Mouse (Mus musculus): ENCODE data around the gene Ythdf2.
"Not testable (repeated sequence)": the region's sequence is repeated elsewhere in the genome, so short reads cannot be mapped to it uniquely, and the experiment has no call there.

Ythdf2 gene

DNA sequence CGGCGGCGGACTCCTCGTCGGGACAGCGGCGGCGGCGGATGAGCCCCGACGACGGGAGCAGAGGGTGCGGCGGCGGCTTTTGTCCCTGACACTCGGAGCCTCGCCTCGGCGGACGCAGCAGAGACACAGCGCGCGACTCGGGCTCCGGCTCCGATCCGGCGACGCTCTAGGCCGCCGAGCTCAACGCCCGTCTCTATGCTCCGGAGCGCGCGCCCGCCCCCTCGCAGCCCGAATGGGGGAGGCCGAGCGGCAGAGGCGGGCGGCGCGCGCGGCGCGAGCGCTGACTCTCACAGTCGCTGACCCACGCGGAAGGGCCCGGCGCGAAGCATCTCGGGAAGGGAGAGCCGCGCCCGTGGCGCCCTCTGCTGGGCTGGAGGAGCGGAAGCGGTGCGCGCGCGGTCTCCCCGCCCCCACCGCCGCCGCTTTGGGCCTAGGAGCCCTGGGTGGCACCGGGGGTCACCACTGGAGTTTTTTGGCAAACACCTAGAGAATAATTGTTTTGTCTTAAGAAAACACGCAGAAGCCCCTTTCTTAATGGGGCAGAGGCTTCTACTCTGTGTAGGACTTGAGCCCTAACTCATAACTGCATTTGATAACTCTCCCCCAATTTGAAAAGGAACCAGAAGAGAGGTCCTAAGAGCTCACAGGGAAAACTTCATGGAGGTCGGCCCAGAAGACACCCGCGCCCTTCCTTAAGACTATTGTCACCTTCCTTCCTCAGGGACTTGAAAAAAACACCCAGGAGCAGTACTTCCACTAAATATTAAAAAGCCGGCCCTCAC is at the start of gene Ythdf2:
TSS of gene Ythdf2 (minus strand) at position 351 of the 782 bp plus-strand sequence.
- DNase-seq: peak; percentile 98

DNA sequence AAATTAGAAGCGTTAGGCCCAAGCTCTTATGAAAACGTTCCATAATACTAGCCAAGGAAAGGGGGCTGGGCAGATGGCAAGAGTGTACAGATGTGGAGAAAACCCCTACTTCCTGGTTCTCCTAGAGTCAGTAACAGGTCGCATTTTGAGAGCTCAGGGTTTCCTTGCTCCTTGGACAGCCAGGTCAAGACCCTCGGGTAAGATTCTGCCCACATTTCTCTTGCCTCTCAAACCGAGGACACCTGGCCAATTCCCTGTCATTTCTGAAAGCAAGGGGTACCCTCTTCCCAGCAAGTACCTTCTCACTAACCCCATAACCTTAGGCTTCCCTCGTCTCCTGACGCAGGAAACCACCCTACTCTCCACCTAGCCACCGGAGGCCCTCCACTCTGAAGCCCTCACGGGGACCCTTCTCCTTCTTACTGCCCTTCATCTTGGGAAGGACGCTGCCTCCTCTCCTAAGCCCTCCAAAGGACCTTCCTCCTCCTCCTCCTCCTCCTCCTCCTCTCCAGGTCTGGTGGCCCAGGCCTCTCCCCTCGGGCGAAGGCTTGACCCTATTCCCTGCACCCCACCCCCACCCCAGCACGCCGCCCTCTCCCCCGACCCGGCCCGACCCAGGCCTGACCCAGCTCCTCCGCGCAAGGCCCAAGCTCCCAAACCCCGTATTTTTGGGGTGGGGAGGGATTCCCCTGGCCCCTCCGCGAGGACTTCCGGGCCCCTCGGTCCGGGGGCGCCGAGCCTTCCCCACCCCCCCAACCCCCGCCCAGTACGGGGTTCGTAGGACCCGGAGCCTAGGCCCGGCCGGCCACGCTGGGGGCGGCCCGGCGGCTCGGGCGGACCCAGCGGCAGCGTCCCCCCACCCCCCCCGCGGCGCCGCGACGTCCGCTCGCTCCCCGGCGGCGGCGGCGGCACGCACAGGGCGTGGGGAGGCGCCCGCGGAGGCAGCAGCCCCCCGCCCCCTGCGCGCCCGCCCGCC is 48.6 kb upstream of the Ythdf2 start:
- DNase-seq: peak; percentile 31

DNA sequence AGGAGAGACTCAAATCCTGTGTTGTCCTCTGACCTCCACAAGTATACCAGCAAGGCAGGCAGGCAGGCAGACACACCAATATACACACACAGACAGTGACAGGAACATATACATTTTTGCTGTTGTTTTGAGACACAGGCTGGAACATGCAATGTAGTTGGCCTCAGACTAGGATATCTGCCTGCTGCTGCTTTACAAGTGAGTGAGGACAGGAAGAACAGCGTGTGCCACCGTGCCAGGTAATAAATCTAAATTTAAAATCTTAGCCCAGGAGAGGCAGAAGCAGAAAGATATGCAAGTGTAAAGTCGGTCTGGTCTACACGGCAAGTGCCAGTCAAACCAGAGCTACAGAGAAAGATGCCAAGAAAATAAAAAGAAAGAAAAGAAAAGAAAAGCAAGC is 47.1 kb upstream of the Ythdf2 start:
- no peak for DNase-seq

DNA sequence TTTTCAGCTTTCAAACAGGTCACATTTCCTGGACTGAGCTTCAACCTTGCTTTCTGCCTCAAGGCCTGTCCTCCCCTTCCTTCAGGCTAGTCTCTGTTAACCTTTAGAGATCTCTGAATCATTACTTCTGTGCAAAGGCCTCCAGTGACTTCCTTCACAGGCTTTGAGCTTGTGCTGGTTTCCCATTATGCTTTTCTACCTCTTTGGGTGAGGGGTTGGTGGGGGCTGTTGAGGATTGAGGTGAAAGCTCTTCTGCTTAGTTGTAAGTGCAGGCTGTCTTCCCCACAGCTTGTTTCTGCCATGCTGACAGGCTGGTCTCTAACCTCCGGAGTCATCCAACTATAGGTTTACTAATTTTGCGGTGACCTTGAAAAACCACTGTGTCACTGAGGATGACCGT is 44.3 kb upstream of the Ythdf2 start:
- DNase-seq: no peak

DNA sequence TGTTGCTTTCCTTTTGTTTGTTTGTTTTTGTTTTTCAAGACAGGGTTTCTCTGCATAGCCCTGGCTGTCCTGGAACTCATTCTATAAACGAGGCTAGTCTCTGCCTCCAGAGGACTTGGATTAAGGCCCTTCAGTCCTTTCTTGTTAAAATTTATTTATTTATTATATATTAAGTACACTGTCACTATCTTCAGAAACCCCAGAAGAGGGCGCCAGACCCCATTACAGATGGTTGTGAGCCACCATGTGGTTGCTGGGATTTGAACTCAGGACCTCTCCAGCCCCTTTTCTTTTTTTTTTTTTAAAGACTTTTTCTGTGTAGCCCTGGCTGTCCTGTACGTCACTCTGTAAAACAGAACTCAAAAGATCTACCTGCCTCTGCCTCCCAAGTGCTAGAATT is 42.9 kb upstream of the Ythdf2 start:
- DNase-seq: no peak

DNA sequence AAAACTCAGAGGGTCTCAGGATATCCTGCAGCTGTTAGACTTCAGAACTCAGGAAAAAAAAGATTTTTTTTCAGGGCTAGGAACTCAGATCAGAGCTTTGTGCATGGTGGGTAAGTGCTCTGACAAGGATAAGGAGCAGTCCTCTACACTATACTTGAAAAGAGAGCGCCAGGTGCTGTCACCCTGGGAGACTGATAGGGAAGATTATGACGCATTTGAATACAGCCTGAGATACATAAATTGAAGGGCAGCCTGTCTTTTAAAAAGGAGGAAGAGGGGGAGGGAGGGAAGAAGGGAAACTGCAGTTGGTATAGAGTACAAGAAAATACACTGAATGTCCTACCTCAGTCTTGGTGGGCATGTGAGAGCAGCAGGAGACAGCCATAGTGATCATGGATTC is 41.5 kb upstream of the Ythdf2 start:
- DNase-seq: no peak

DNA sequence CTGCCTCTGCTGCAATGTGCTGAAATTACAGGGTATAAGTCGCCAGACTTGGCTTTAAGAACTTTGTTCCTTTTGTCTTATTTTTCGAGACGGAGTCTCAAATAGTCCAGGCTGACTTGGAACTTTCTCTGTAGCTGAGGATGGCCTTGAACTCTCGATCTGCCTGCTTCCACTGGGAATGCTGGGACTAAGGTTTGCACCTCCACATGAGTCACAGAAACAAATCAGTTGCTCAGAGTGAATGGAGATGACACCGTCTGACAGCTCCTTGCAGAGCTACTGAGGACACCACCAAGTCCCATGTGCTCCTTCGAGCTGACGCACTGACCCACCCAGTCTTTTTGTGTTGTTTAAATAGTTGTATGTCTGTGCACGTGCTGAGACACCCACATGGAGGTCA is 41.0 kb upstream of the Ythdf2 start:
- DNase-seq: no peak

DNA sequence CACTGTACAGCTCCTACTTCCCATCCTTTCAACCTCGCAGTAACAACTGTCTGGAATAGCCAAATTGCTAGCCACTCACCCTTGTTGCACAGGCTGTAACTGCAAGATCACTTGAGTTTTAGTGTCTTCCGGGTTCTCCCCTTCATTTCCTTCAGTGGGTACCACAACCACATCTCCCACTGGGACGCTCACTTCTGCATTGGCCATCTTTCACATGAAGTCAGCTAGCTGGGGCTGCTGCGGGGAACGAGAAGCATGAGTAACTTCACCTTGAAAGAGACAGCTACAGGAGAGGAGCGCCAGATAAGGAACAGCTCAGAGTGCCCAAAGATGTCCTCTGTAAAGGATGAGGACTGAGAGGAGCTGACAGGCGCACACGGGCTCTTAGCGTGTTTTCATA is 39.5 kb upstream of the Ythdf2 start:
- no peak for DNase-seq

DNA sequence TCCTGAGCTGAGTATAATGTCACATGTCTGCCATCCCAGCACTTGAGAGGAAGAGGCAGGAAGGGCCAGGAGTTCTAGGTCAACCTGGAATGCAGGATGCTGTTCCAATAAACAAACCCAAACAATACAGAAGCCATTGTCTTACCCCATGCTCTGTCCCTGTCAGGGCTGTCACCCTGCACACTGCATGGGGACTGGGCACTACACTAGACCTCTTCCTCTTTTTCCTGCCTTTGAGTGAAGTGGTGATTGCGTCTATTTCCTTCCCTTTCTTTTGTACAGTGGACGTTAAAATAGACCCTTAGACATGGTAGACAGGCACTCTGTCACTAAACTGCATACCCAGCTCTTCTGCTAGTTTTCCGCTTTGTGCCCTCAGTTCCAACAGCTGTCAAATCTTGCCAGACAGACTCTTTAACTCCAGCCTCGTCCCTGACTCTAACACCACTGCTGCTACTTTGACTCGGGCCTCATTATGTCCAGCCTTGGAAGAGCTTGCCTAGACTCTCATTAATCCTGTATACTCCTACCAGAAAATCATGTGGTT is 35.4 kb upstream of the Ythdf2 start:
- peak; percentile 16 for DNase-seq

DNA sequence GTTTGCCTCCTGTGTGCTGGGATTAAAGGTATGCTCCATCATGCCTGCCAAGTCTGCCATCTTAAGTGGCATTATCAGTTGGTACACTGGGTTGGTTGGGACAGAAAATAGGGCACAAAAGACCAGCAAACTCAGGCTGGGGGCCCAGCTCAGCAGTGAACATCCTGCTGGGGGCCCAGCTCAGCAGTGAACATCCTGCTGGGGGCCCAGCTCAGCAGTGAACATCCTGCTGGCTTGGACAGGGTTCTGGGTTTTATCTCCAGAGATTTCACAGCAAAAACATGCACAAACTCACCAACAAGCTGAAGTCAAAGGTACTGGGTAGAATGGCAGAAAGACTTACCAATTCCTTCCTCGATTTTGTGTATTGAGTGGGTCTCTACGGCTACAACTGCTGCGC is 33.5 kb upstream of the Ythdf2 start:
- DNase-seq: no peak

DNA sequence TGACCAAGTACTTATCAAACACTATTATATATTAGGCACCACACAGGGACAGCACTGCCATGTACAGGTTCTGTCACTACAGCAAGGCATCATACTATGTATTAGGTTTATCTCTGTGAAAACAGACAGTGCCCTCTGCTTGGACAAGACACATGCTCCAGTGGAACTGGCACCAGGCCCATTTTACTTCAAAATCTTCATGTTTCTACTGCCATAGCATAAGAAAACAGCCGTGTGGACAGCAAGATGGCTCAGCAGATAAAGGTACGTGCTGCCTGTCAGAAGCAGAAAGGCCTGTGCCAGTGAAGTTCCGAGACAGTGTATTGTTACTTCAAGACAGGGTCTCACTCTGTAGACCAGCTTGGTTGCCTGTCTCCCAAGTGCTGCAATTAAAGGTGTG is 29.1 kb upstream of the Ythdf2 start:
- no peak for DNase-seq

DNA sequence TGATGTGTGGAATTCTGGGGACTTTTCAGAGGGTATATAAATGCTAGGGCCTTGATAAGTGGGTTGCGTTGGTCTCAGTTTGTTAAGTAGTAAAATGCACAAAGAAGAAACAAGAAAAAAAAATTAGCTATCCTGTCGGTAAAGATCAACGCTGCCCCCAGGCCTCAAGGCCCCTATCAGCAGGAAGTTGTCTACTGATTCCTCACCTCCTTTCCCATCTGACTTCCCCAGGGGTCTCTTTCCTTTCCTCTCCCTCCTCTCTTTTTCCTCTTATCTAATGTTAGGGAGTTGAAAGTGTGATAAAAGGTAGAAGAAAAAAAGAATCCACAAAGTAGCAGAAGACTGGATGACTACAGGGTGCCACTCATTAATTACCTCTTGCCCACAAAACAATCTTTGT is 28.3 kb upstream of the Ythdf2 start:
- DNase-seq: no peak

DNA sequence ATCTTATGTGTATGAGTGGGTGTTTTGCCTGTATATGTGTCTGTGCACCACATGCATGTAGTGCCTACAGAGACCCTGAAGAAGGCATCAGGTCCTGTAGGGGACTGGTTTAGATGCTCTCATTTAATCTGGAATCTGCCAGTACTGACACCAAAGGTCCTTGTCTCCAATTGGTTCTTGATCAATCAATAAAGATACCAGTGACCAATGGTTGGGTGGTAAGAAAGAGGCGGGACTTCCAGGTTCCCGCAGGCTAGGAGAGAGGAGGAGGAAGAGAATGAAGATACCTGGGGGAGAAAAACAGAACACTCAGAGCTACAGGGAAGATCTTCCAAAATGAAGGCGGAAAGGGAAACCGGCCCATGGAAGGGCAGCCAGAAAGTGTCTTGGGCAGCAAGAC is 26.3 kb upstream of the Ythdf2 start:
- no peak for DNase-seq

DNA sequence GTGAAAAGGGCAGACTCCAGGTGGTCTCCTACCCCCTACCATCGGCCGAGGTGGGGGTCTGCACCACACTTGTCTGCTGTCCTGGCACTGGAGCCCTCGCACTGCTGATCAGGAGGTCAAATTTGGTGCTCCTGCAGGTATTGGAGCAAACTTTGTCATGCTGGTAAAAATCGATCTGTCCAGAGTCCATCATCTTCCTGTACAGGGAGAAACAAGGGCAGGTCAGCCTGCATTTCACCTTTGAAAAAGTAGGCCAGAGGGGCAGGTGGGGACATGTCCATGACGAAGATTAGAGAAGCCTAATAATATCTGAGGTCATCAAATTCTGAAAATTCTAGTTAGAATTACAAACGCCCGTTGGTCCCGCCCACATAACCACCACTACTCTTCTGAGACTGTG is 22.6 kb upstream of the Ythdf2 start:
- no peak for DNase-seq

DNA sequence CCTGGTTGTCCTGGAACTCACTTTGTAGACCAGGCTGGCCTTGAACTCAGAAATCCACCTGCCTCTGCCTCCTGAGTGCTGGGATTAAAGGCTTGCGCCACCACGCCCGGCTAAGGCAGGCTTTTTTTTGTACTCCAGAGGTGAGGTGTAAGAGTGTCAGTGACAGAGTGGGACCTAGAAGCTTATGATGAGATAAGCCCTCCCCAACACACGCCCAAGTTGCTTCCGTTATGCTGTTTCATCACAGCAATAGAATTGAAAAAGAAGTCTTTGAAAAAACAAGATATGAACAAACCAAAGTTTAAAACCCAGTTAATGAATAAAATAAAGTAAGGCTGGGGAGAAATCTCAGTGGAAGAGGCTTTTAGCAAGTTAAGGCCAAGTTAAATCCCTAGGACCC is 18.3 kb upstream of the Ythdf2 start:
- no peak for DNase-seq

DNA sequence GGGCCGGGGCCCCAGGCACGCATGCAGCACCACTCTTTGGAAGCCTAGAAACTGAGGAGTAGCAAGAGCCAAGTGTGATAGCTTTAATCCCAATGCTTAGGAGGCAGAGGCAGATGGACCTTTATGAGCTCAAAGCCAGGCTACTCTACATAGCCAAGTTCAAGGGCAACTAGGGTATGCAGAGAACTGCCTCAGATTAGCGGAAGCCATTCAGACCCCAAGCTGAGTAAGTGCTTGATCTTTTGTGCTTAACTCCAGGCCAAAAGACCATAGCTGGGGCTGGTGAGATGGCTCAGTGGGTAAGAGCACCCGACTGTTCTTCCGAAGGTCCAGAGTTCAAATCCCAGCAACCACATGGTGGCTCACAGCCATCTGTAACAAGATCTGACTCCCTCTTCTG is 9.9 kb upstream of the Ythdf2 start:
- DNase-seq: not testable (repeated sequence)

DNA sequence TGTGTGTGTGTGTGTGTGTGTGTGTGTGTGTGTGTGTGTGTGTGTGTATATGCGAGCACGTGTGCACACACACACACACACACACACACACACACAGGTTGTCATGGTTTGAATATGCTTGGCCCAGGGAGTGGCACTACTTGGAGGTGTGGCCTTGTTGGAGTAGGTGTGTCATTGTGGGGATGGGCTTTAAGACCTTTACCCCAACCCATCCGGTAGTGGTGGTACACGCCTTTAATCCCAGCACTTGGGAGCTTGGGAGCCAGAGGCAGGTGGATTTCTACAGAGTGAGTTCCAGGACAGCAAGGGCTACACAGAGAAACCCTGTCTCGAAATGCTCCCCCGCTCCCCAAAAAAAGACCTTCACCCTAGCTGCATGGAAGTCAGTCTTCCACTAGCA is 6.3 kb upstream of the Ythdf2 start:
- DNase-seq: not testable (repeated sequence)

DNA sequence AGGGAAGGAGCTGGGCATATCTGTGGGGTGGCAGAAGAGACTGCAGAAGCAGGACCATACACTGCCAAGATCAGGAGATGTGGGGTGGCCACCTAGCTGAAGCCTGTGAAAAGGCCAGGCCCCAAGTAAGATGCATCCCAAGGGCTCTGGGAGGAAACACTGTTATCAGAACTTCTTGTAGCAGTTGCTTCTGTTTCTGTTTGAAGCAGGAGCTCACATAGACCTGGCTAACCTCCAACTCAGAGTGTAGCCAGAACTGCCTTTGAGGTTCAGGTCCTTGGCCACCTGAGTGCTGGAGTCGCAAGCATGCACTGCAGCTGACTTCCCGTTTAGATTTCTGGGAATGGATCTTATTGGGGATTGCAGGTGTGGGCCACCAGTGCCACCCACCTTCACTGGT is 5.7 kb upstream of the Ythdf2 start:
- no peak for DNase-seq

DNA sequence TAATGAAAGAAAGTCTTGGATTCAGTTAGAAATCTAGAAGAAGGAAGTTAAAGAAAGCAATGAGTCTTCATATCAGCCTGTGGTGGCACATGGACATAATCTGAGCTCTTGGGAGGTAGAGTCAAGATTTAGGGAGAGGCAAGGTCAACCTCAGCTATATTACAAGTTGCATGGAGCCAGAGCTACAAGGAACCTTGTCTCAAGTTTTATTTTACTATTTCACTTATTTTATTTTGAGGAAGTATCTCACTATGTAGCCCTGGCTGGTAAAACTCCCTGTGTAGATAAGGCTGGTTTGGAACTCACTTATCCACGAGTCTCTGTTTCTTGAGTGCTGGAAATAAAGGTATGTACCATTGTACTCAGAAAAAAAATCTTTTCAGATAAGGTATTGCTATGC is 4.5 kb upstream of the Ythdf2 start:
- DNase-seq: no peak

DNA sequence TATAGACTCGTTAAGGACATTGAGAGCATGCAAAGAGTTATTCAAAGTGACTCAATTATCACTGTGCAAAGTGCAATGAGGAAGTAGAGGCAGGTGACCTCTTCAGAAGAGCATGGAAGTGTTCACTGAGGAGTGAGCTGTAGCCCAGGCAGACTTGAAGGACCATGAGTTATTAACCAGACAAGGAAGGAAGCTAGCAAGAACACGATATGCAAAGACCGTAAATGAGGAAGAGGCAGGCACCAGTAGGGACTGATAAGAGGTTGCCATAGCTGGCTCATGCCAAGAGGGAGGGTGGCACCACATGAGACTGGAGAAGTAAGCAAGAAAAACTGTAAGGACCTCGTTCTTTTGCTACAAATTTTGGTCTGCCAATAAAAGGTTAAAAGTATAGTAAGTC is 2.7 kb upstream of the Ythdf2 start:
- peak; percentile 15 for DNase-seq

DNA sequence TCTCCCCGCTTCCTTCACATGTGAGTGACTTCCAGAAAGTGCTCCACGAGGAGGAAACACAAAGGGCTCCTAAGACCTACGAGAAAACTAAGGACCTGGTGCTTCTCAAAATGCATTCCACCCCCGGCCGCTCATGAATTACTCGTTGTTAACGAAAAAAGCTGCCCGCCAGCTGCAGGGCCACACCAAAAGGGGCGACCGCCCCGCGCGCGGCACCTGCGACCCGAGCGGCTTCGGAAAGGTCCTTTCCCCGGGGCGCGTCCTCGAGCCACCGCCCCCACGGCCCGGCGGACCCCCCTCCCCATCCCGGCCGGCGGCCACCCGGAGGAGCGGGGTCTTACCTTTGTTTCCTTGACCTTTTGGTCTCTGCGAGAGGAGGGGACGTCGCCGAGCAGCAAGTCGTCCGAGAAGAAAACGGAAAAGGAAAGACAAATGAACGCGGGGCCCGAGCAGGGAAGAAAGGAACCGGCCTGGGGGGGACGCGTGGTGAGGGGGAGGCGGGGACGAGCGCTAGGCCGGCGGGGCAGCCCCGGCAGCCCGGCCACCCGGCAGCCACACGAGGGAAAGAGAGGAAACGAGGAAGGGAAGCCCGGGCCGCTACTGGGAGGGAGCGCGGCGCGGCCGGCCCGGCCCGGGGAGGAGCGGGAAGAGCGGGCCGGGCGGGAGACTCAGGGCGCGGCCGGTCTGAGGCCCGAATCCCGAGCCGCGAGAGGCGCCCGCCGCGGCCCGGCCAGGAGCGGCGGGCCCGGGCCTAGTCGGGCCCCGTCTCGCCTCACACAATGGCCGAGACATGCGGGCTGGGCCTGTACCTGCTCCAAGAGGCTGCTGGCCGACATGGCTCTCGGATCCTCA is 786 bp downstream of the Ythdf2 start:
- peak; percentile 15 for DNase-seq

DNA sequence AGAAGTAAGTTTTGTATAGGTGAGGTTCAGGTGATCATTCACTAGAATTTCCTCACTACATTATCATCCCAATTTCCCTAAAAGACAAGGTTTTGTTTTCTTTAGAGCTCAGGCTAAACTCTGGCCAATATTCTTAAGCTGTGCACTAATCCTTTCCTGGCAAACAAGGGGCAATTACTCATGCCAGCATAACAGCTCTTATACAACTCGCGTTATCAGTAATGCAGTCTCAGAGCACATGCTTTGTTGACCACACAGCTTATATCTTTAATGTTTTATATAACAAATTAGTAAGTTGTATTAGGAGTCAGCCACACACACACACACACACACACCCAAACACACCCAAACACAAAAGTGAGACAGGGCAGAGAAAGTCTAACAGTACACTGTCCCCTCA is 1.8 kb downstream of the Ythdf2 start:
- DNase-seq: no peak

DNA sequence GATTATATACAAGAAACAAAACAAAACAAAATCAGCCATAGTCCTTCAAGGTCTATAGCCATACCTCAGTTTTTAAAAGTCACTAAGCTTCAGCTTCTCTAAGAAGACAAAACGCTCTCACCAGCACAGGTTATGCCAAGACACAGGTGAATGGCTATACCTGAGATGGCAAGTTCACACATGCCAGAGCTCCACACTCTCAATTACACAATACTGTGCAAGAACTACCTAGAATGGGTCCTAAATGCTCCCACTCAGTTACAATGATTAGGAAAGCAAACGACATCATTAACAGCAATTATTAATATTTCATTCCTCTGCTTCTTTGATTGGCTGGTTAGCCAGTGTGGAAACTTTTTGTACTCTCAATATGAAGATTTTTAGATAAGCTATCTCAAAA is 2.8 kb downstream of the Ythdf2 start:
- no peak for DNase-seq
